Mouse (Mus musculus) heart, embryonic 16.5 days (tissue): ENCODE results near the gene Lrrc2. TPM values are rescaled to one million over a fixed set of nuclear protein-coding genes. Genes with fewer than 3 reads are reported as not detected.

Experiments
- ATAC-seq: fragments of 200-750 bp; cut with Nextera tagmentation; replicated peaks from 2 replicates; pipeline ENCODE4 v1.8.0; 2017; ENCODE audit warnings: moderate number of reproducible peaks; ENCODE audit not compliant: insufficient read depth, low FRiP score; ENCODE audit errors: extremely low read depth
- H3K27ac ChIP-seq: fragments of 300-500 bp; sonication (generic); 2 replicates; pipeline ENCODE4 v1.5.1; 2014; ENCODE audit warnings: mild to moderate bottlenecking, low read length, control low read depth, moderate library complexity
- H3K27me3 ChIP-seq: fragments of 300-500 bp; sonication (generic); 2 replicates; pipeline ENCODE4 v1.6.1; 2014; ENCODE audit warnings: low read length, mixed read lengths; ENCODE audit not compliant: control insufficient read depth, insufficient read depth
- H3K36me3 ChIP-seq: fragments of 300-500 bp; sonication (generic); 2 replicates; pipeline ENCODE4 v1.6.1; 2014; ENCODE audit not compliant: control insufficient read depth, insufficient read depth
- H3K4me1 ChIP-seq: fragments of 300-500 bp; sonication (generic); 2 replicates; pipeline ENCODE4 v1.6.1; 2014; ENCODE audit warnings: low read length, mixed read lengths; ENCODE audit not compliant: control insufficient read depth, insufficient read depth
- H3K4me2 ChIP-seq: fragments of 300-500 bp; sonication (generic); 2 replicates; pipeline ENCODE4 v1.6.1; 2014; ENCODE audit warnings: low read depth, mild to moderate bottlenecking, control low read depth, low read length
- H3K4me3 ChIP-seq: fragments of 300-500 bp; sonication (generic); 2 replicates; pipeline ENCODE4 v1.5.1; 2014; ENCODE audit warnings: mild to moderate bottlenecking, control low read depth, low read length
- H3K9ac ChIP-seq: fragments of 300-500 bp; sonication (generic); 2 replicates; pipeline ENCODE4 v1.6.1; 2014; ENCODE audit warnings: low read length, control low read depth
- H3K9me3 ChIP-seq: fragments of 300-500 bp; sonication (generic); replicated peaks from 2 replicates; pipeline ENCODE4 v1.6.1; 2016; ENCODE audit warnings: low read length; ENCODE audit not compliant: control insufficient read depth
- WGBS: fragments of 180-500 bp; shearing (Covaris S2); extraction: QIAGEN DNeasy Blood & Tissue Kit; methylation state at CpG from one replicate; pipeline ENCODE4 v1.1.7; 2014; 5-methylcytosine and 5-hydroxymethylcytosine counted together
- polyA plus RNA-seq: library from polyadenylated mRNA; unstranded; fragments of >200 nt; fragmentation: Nextera tagmentation; extraction: Ambion mirVana; gene quantifications from 2 replicates; pipeline ENCODE4 v1.2.1, GENCODE M21; 2015

The Lrrc2 gene
- polyA plus RNA-seq, 1 experiment from 2014 or later, result 8.6 TPM

GRCm38 (mm10) chr9:110989141-110989540 lies 37.8 kb downstream of the Lrrc2 start:
- WGBS, result 46% methylated on average over 4 of the region's 4 CpGs
- H3K27ac ChIP-seq, result no peak overlapping the region
- H3K4me2 ChIP-seq, result no peak overlapping the region
- no peak overlapping the region for H3K9ac ChIP-seq
- H3K4me1 ChIP-seq, result no peaks in the 10 kb centered on the region
- no peak for ATAC-seq
- no peaks in the 10 kb centered on the region for H3K9me3 ChIP-seq
- H3K27me3 ChIP-seq, result no peaks in the 10 kb centered on the region
- no peaks in the 10 kb centered on the region for H3K36me3 ChIP-seq
- no peak overlapping the region for H3K4me3 ChIP-seq

DNA sequence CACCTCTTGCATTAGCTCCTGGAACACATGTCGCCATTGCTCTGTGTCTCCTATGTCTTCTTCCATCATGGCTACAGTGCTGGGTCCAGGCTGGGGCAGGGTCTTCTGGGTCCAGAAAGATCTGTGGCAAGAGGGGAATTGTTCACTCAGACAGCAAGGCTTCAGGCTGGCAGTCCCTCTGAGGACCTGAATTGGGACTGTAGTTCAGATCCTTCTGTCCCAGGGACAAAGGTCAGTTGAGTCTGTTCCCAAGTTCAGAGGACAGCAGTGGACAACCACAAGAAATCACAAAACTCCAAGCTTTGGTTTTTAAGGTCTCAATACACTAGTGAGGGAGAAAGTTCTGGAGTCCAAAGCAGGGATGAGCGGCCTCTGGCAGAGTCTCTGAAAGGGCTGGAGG lies 38.2 kb downstream of the Lrrc2 start:
- Histone ChIP-seq H3K4me3 (no peak overlapping the region), H3K27ac (no peak overlapping the region), H3K4me2 (no peak overlapping the region), H3K36me3 (no peaks in the 10 kb centered on the region), H3K9ac (no peak overlapping the region), H3K27me3 (no peaks in the 10 kb centered on the region), H3K4me1 (no peaks in the 10 kb centered on the region), H3K9me3 (no peaks in the 10 kb centered on the region)
- no peak for ATAC-seq
- 91% methylated on average over 2 of the region's 2 CpGs for WGBS

DNA sequence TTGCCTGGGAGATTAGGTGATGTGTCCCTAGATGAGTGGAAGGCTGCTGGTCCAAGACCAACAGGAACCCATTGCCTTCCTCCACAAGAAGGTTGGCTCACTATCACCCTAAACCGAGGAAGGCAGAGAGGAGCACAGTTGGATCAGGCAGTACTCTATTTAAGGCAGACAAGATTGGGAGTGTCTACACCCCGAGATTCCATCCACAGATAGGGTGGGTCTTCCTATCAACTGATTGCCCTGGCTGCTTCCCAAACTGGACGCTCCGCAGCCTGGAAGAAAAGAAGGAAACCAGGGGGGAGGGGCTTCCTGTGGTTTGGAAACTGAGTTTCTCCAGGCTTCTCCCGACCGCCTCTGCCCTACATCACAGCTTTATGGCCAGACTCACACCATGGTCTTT lies 38.9 kb downstream of the Lrrc2 start, which contains the start of gene Rtp3:
TSS of gene Rtp3 (minus strand) at position 380 of the 400 bp plus-strand sequence.
- no peaks in the 10 kb centered on the region for H3K36me3 ChIP-seq
- H3K4me2 ChIP-seq, result no peak within 1 kb of the TSS
- no peaks in the 10 kb centered on the region for H3K27me3 ChIP-seq
- no peaks in the 10 kb centered on the region for H3K9me3 ChIP-seq
- H3K4me3 ChIP-seq, result no peak within 1 kb of the TSS
- H3K4me1 ChIP-seq, result peaks cover 2% of the 10 kb centered on the region; the same call in 1 of the 2 replicates
- ATAC-seq, result no peak
- H3K9ac ChIP-seq, result no peak within 1 kb of the TSS
- WGBS, result 47% methylated on average over 6 of the region's 6 CpGs
- no peak within 1 kb of the TSS for H3K27ac ChIP-seq

DNA sequence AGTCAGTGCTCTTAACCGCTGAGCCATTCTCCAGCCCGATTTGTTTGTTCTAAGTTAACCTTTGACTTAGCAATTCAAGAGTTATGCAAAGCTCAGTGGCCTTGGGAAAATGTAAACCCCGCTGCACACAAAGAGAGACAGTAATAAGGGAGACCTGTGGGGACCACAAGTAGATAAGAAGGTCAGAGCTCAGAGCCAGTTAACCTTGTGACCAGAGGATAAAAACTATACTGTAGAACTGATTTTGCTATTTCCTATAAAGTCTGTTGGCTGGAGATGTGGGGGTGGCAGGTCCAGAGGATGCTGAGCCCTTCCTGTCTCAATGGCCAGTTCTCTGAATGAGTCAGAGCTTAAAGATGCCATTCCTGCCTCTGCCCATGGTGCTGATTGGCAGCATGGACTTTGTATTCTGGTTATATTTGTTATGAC lies 42.0 kb downstream of the Lrrc2 start:
- H3K4me3 ChIP-seq, result no peak overlapping the region
- no peak overlapping the region for H3K4me2 ChIP-seq
- whole genome bisulfite sequencing, result 38% methylated on average over 3 of the region's 3 CpGs
- no peak overlapping the region for H3K27ac ChIP-seq
- no peaks in the 10 kb centered on the region for H3K9me3 ChIP-seq
- no peak for ATAC-seq
- H3K36me3 ChIP-seq, result no peaks in the 10 kb centered on the region
- H3K9ac ChIP-seq, result no peak overlapping the region
- peaks cover 2% of the 10 kb centered on the region; the same call in 1 of the 2 replicates for H3K4me1 ChIP-seq
- no peaks in the 10 kb centered on the region for H3K27me3 ChIP-seq

DNA sequence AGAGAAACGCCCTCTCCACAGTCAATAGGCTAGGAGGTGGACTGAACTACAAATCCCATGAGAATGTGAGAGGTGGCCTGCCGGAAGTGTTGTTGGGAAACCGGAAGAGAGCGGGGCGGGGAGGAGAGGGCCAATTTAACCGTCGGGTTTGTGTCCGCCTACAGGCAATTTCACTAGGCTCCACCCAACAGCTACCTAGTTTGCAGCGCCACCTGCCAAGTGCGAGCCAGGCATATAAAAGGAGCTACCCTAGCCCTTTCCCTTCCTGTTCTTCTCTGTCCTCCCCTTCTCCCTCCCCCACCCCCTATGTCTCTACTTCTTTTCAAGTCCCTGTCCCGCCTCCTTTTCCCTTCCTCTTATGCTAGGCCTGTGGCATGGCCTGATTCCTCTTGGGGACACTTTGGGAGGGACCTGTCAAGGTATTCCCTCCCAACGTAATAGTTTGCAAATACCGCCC lies 43.4 kb downstream of the Lrrc2 start:
- Histone ChIP-seq H3K27me3 (no peaks in the 10 kb centered on the region), H3K9me3 (no peaks in the 10 kb centered on the region), H3K9ac (peak overlapping the region; percentile 68), H3K36me3 (no peaks in the 10 kb centered on the region), H3K27ac (0 out of 2 replicates have a peak overlapping the region, but pooled peaks have one; percentile 16), H3K4me3 (peak overlapping the region; percentile 52), H3K4me2 (peak overlapping the region; percentile 63), H3K4me1 (peaks cover 4% of the 10 kb centered on the region)
- ATAC-seq, result peak; percentile 88
- 9% methylated on average over 13 of the region's 13 CpGs for WGBS

- H3K4me2 ChIP-seq, result no peak overlapping the region
- no peaks in the 10 kb centered on the region for H3K27me3 ChIP-seq
- H3K9ac ChIP-seq, result no peak overlapping the region
- H3K27ac ChIP-seq, result no peak overlapping the region
- no peak overlapping the region for H3K4me3 ChIP-seq
- ATAC-seq, result no peak
- no peaks in the 10 kb centered on the region for H3K9me3 ChIP-seq
- H3K4me1 ChIP-seq, result peaks cover 7% of the 10 kb centered on the region
- WGBS, result 2% methylated on average over 5 of the region's 5 CpGs
- no peaks in the 10 kb centered on the region for H3K36me3 ChIP-seq
Measured at GRCm38 (mm10) chr9:110997245-110997644, 45.9 kb downstream of the Lrrc2 start.

DNA sequence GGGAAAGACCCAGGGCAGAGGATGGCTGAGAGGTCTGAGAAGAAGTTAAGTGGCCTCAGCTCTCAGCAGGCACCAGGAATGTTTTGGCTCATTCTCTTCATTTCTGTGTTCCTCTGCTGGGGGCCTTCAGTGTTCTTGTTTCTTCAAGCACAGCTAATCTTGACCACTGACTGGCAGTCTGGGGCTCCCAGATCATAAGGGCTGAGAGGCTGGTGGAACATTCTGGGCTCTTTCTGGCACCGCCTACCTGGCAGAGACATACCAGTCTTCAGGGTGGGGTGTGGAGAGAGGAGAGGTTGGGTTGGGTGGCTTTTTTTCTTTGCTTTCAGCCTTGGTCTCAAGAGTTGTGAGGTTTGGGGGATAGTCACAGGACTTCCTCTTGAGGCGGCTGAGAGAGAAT lies 47.7 kb downstream of the Lrrc2 start:
- Histone ChIP-seq H3K36me3 (no peaks in the 10 kb centered on the region), H3K27ac (no peak overlapping the region), H3K4me2 (no peak overlapping the region), H3K4me1 (peaks cover 7% of the 10 kb centered on the region), H3K27me3 (no peaks in the 10 kb centered on the region), H3K4me3 (no peak overlapping the region), H3K9me3 (no peaks in the 10 kb centered on the region), H3K9ac (no peak overlapping the region)
- 94% methylated on average over 2 of the region's 2 CpGs for WGBS
- ATAC-seq, result no peak

DNA sequence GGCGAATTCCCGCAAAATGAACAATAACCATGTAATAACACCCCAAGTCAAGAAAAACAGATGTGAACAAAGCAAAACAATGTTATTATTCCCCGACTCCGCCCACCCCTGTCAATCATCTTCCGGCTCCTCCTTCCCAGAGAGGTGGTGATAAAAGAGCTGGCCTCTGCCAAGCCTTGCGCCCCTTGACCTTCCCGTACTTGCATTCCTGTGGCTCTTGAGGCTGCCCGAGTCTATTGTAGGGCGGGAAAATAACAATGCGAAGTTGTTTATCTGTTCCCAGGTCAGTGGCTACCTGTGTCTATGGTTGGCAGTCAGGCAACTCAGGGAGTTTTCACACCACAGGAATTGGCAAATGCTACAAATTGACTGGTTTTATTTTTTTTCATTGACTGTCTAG lies 48.5 kb downstream of the Lrrc2 start:
- ATAC-seq, result no peak
- Histone ChIP-seq H3K36me3 (no peaks in the 10 kb centered on the region), H3K27me3 (no peaks in the 10 kb centered on the region), H3K4me2 (no peak overlapping the region), H3K9ac (no peak overlapping the region), H3K4me1 (peaks cover 7% of the 10 kb centered on the region), H3K27ac (no peak overlapping the region), H3K4me3 (no peak overlapping the region), H3K9me3 (no peaks in the 10 kb centered on the region)
- WGBS, result 61% methylated on average over 10 of the region's 10 CpGs

- H3K9me3 ChIP-seq, result no peaks in the 10 kb centered on the region
- H3K27me3 ChIP-seq, result no peaks in the 10 kb centered on the region
- no peak for ATAC-seq
- no peak overlapping the region for H3K9ac ChIP-seq
- H3K4me1 ChIP-seq, result peaks cover 5% of the 10 kb centered on the region; the same call in 1 of the 2 replicates
- H3K36me3 ChIP-seq, result no peaks in the 10 kb centered on the region
- H3K27ac ChIP-seq, result no peak overlapping the region
- no peak overlapping the region for H3K4me2 ChIP-seq
- H3K4me3 ChIP-seq, result no peak overlapping the region
- 82% methylated on average over 12 of the region's 12 CpGs for WGBS
Measured at GRCm38 (mm10) chr9:111001621-111002020, 50.3 kb downstream of the Lrrc2 start.
